Mouse (Mus musculus) ES-Bruce4 (cell line): ENCODE measurements around the gene Mansc1.

Experiments
- CTCF ChIP-seq: IDR thresholded peaks from one replicate; pipeline ENCODE4 v1.8.1; 2011; ENCODE audit warnings: low read depth, low read length
- EP300 ChIP-seq: IDR thresholded peaks from 2 replicates; pipeline ENCODE4 v1.6.1; 2011; ENCODE audit warnings: low read depth, low read length; ENCODE audit not compliant: insufficient read depth
- POLR2A ChIP-seq: IDR thresholded peaks from one replicate; pipeline ENCODE4 v1.8.1; 2011; ENCODE audit warnings: low read length; ENCODE audit not compliant: insufficient read depth

- no peak for TF ChIP-seq CTCF
- no peak for TF ChIP-seq POLR2A
- TF ChIP-seq EP300, result no peak
These were observed 5.7 kb downstream of the Mansc1 start for GRCm38 (mm10) chr6:134626564-134626963.
